Mouse (Mus musculus) layer of hippocampus, adult 9-11 months (tissue): ENCODE data around the gene Gatad2a.

Source experiments
- DNase-seq: peaks from one replicate; pipeline ENCODE4 v3.0.0; 2022

The Gatad2a gene

GRCm38 (mm10) chr8:69895772-69896451 lies 100.3 kb downstream of the Gatad2a start:
- no peak for DNase-seq

- DNase-seq: no peak
These were observed 101.3 kb downstream of the Gatad2a start for GRCm38 (mm10) chr8:69894836-69895332.

GRCm38 (mm10) chr8:69893863-69894262 lies 102.3 kb downstream of the Gatad2a start:
- peak; percentile 59 for DNase-seq

GRCm38 (mm10) chr8:69890813-69891241 lies 105.4 kb downstream of the Gatad2a start:
- DNase-seq: peak; percentile 66

- no peak for DNase-seq
These were observed 107.3 kb downstream of the Gatad2a start for GRCm38 (mm10) chr8:69888902-69889301.

- DNase-seq: no peak
These were observed 107.8 kb downstream of the Gatad2a start for GRCm38 (mm10) chr8:69888244-69888866.

- DNase-seq: no peak
These were observed 108.6 kb downstream of the Gatad2a start, which contains the start of gene Cilp2 for GRCm38 (mm10) chr8:69887289-69888243. Gene Cilp2 (minus strand): TSS chr8:69887687.

GRCm38 (mm10) chr8:69884141-69884540 lies 112.0 kb downstream of the Gatad2a start:
- DNase-seq: no peak

GRCm38 (mm10) chr8:69882833-69883600 lies 113.2 kb downstream of the Gatad2a start:
- no peak for DNase-seq

GRCm38 (mm10) chr8:69882021-69882756 lies 114.0 kb downstream of the Gatad2a start:
- peak; percentile 50 for DNase-seq

- DNase-seq: no peak
These were observed 114.8 kb downstream of the Gatad2a start for GRCm38 (mm10) chr8:69881261-69881865.

- DNase-seq: no peak
These were observed 115.3 kb downstream of the Gatad2a start for GRCm38 (mm10) chr8:69880841-69881240.

GRCm38 (mm10) chr8:69879678-69880077 lies 116.5 kb downstream of the Gatad2a start:
- no peak for DNase-seq

- no peak for DNase-seq
These were observed 118.2 kb downstream of the Gatad2a start for GRCm38 (mm10) chr8:69877992-69878391.

GRCm38 (mm10) chr8:69877396-69877795 lies 118.8 kb downstream of the Gatad2a start:
- no peak for DNase-seq

GRCm38 (mm10) chr8:69876967-69877366 lies 119.2 kb downstream of the Gatad2a start:
- DNase-seq: no peak

- no peak for DNase-seq
These were observed 120.1 kb downstream of the Gatad2a start for GRCm38 (mm10) chr8:69876097-69876496.

- DNase-seq: no peak
These were observed 121.5 kb downstream of the Gatad2a start for GRCm38 (mm10) chr8:69874654-69875053.

- DNase-seq: no peak
These were observed 122.0 kb downstream of the Gatad2a start for GRCm38 (mm10) chr8:69874155-69874554.

GRCm38 (mm10) chr8:69870907-69871306 lies 125.3 kb downstream of the Gatad2a start:
- no peak for DNase-seq
